Mouse (Mus musculus) testis, adult 2 months (tissue): ENCODE results near the gene Traf2.

Experiments
- CTCF ChIP-seq: fragments of 200-500 bp; IDR thresholded peaks from 2 replicates; pipeline ENCODE4 v1.5.1; 2012; ENCODE audit warnings: low read depth, mild to moderate bottlenecking, inconsistent platforms, low read length, moderate library complexity; ENCODE audit not compliant: control insufficient read depth, insufficient read depth, insufficient replicate concordance
- POLR2A ChIP-seq: fragments of 200-500 bp; IDR thresholded peaks from 2 replicates; pipeline ENCODE4 v1.6.1; 2012; ENCODE audit warnings: low read depth, mild to moderate bottlenecking, inconsistent platforms, low read length, moderate library complexity; ENCODE audit not compliant: control insufficient read depth

GRCm38 (mm10) chr2:25504538-25504937, 42.2 kb downstream of the Traf2 start:
- TF ChIP-seq CTCF (no peak), POLR2A (no peak)
